Mouse (Mus musculus) T-helper 17 cell (primary cell): ENCODE measurements around the gene Gprc5a.

ENCODE experiments used
- in situ Hi-C, 2 experiments: fragments of 300-600 bp; cut with MboI, MseI; formaldehyde crosslinking; loops; 1 replicate in 1 of 2; 2 replicates in 1 of 2; pipeline ENCODE4 v1.15.1; 2025; ENCODE audit warnings: high pct_unique_total_duplicates in 2 of 2

Gene Gprc5a

GRCm38 (mm10) chr6:135070347-135070746 lies 4.9 kb downstream of the Gprc5a start:
- in situ Hi-C loops = loop anchor here in 1 of 2 experiments (5.0 kb wide), 1 partner anchor 43 kb away; no protein-coding TSS in a partner anchor

GRCm38 (mm10) chr6:135074405-135074947 lies 9.0 kb downstream of the Gprc5a start:
- in situ Hi-C loops = loop anchor here in 1 of 2 experiments (5.0 kb wide), 1 partner anchor 47 kb away; no protein-coding TSS in a partner anchor

- in situ Hi-C loops = no loop called here
Observed at GRCm38 (mm10) chr6:135076202-135076601, 10.8 kb downstream of the Gprc5a start.

- in situ Hi-C loops = no loop called here
Observed at GRCm38 (mm10) chr6:135078420-135078819, 13.0 kb downstream of the Gprc5a start.

- in situ Hi-C loops = no loop called here
Observed at GRCm38 (mm10) chr6:135083991-135084502, 18.6 kb downstream of the Gprc5a start.

- in situ Hi-C loops = loop anchor here (5.0 kb wide), 3 partner anchors 57 to 297 kb away; no protein-coding TSS in a partner anchor
Observed at GRCm38 (mm10) chr6:135085703-135086102, 20.3 kb downstream of the Gprc5a start.

GRCm38 (mm10) chr6:135087721-135088451 lies 22.4 kb downstream of the Gprc5a start:
- in situ Hi-C loops = loop anchor here (5.0 kb wide), 3 partner anchors 54 to 294 kb away; no protein-coding TSS in a partner anchor

GRCm38 (mm10) chr6:135089786-135090185 lies 24.3 kb downstream of the Gprc5a start:
- in situ Hi-C loops = loop anchor here (5.0 kb wide), 3 partner anchors 53 to 293 kb away; no protein-coding TSS in a partner anchor

GRCm38 (mm10) chr6:135090661-135091060 lies 25.2 kb downstream of the Gprc5a start:
- in situ Hi-C loops = no loop called here

GRCm38 (mm10) chr6:135092798-135093470 lies 27.5 kb downstream of the Gprc5a start:
- in situ Hi-C loops = no loop called here

- in situ Hi-C loops = no loop called here
Observed at GRCm38 (mm10) chr6:135100787-135101472, 35.5 kb downstream of the Gprc5a start.

- in situ Hi-C loops = no loop called here
Observed at GRCm38 (mm10) chr6:135102736-135103303, 37.4 kb downstream of the Gprc5a start.

- in situ Hi-C loops = no loop called here
Observed at GRCm38 (mm10) chr6:135107014-135107413, 41.6 kb downstream of the Gprc5a start.

- in situ Hi-C loops = no loop called here
Observed at GRCm38 (mm10) chr6:135112411-135113113, 47.1 kb downstream of the Gprc5a start.

- in situ Hi-C loops = no loop called here
Observed at GRCm38 (mm10) chr6:135113114-135113436, 47.6 kb downstream of the Gprc5a start.

- in situ Hi-C loops = no loop called here
Observed at GRCm38 (mm10) chr6:135116479-135116878, 51.0 kb downstream of the Gprc5a start.

- in situ Hi-C loops = no loop called here
Observed at GRCm38 (mm10) chr6:135118183-135118582, 52.7 kb downstream of the Gprc5a start, which contains the start of gene Gprc5d. Gprc5d (minus strand) TSS chr6:135118283.

- in situ Hi-C loops = loop anchor here in 1 of 2 experiments (10.0 kb wide), 1 partner anchor 1240 kb away; no protein-coding TSS in a partner anchor
Observed at GRCm38 (mm10) chr6:135124755-135125380, 59.4 kb downstream of the Gprc5a start.

GRCm38 (mm10) chr6:135133086-135133485 lies 67.6 kb downstream of the Gprc5a start:
- in situ Hi-C loops = no loop called here

GRCm38 (mm10) chr6:135133486-135133885 lies 68.0 kb downstream of the Gprc5a start:
- in situ Hi-C loops = no loop called here
